Comparison of ENCODE assay signal across 7 mouse cellular contexts in genomic region chr6:21999025-21999424, GRCm38 (mm10). TPM values are rescaled to one million over a fixed set of nuclear protein-coding genes. Genes with fewer than 3 reads are reported as not detected.
DNase-seq lines count a peak whose midpoint lies in the region; ATAC-seq and TF ChIP-seq lines count a peak whose summit lies in the region.

No protein-coding gene starts in this region.

- no peak for ATAC-seq in lung, postnatal 0 days
- ATAC-seq in intestine, postnatal 0 days, result no peak
- ATAC-seq in stomach, postnatal 0 days (ENCODE audit: low FRiP score, low TSS enrichment), result no peak
- ATAC-seq in megakaryocyte progenitor cell, adult 5-6 weeks (replicated peaks; ENCODE audit: poor library complexity), result no peak
- no peak for ATAC-seq in midbrain, embryonic 16.5 days

- no peaks in the 10 kb centered on the region for H3K9me3 ChIP-seq in lung, postnatal 0 days (ENCODE audit: low read length)
- no peaks in the 10 kb centered on the region for H3K9me3 ChIP-seq in intestine, postnatal 0 days (ENCODE audit: control insufficient read depth)
- no peaks in the 10 kb centered on the region for H3K9me3 ChIP-seq in stomach, postnatal 0 days (ENCODE audit: control insufficient read depth, low read length)
- no peaks in the 10 kb centered on the region for H3K9me3 ChIP-seq in midbrain, embryonic 16.5 days (replicated peaks; ENCODE audit: control insufficient read depth, low read length, poor library complexity, severe bottlenecking)

- TF ChIP-seq EP300 in lung, postnatal 0 days (IDR thresholded peaks at IDR 0.05), result no peak
- TF ChIP-seq EP300 in heart, adult 2 months (IDR thresholded peaks at IDR 0.05; ENCODE audit: insufficient read depth, low read depth, low read length), result peak; percentile 42; the same call in 1 of the 2 replicates
- no peak for TF ChIP-seq EP300 in stomach, postnatal 0 days (optimal IDR thresholded peaks at IDR 0.05)

- H3K4me3 ChIP-seq in lung, postnatal 0 days (ENCODE audit: low read depth, low read length), result no peak overlapping the region
- H3K4me3 ChIP-seq in heart, adult 2 months, result peak overlapping the region; percentile 17; the same call in 1 of the 2 replicates
- H3K4me3 ChIP-seq in intestine, postnatal 0 days (ENCODE audit: low read depth, low read length), result 0 out of 2 replicates have a peak overlapping the region, but pooled peaks have one; percentile 1
- peak overlapping the region; percentile 1; the same call in 1 of the 2 replicates for H3K4me3 ChIP-seq in stomach, postnatal 0 days (ENCODE audit: low read depth, low read length)
- no peak overlapping the region for H3K4me3 ChIP-seq in midbrain, embryonic 16.5 days (ENCODE audit: low read depth, low read length)

- no peaks in the 10 kb centered on the region for H3K36me3 ChIP-seq in lung, postnatal 0 days (ENCODE audit: insufficient read depth, low read length)
- H3K36me3 ChIP-seq in heart, adult 2 months (ENCODE audit: control insufficient read depth, insufficient read depth, low read length), result peaks cover 33% of the 10 kb centered on the region
- H3K36me3 ChIP-seq in intestine, postnatal 0 days (ENCODE audit: control insufficient read depth, insufficient read depth), result no peaks in the 10 kb centered on the region
- no peaks in the 10 kb centered on the region for H3K36me3 ChIP-seq in stomach, postnatal 0 days (ENCODE audit: control insufficient read depth, insufficient read depth, low read length)
- H3K36me3 ChIP-seq in midbrain, embryonic 16.5 days (ENCODE audit: control insufficient read depth, insufficient read depth, low read length), result no peaks in the 10 kb centered on the region

- WGBS in lung, postnatal 0 days, result 21% methylated on average over 11 of the region's 11 CpGs
- 37% methylated on average over 11 of the region's 11 CpGs for WGBS in heart, adult 2 months
- 18% methylated on average over 11 of the region's 11 CpGs for WGBS in intestine, postnatal 0 days
- 20% methylated on average over 11 of the region's 11 CpGs for WGBS in stomach, postnatal 0 days
- 56% methylated on average over 11 of the region's 11 CpGs for WGBS in midbrain, embryonic 16.5 days

- H3K9ac ChIP-seq in lung, postnatal 0 days (replicated peaks; ENCODE audit: low read depth), result no peak overlapping the region
- no peak overlapping the region for H3K9ac ChIP-seq in heart, adult 2 months (ENCODE audit: low read depth, low read length)
- no peak overlapping the region for H3K9ac ChIP-seq in intestine, postnatal 0 days (ENCODE audit: low read depth, low read length)
- no peak overlapping the region for H3K9ac ChIP-seq in stomach, postnatal 0 days (ENCODE audit: low read length)
- no peak overlapping the region for H3K9ac ChIP-seq in midbrain, embryonic 16.5 days (ENCODE audit: low read depth, low read length)

- peak; percentile 22; the same call in 1 of the 2 replicates for TF ChIP-seq POLR2A in heart, adult 2 months (IDR thresholded peaks at IDR 0.05; ENCODE audit: insufficient read depth, low read depth, low read length)

- H3K27me3 ChIP-seq in lung, postnatal 0 days (replicated peaks; ENCODE audit: insufficient read depth, low read length), result no peaks in the 10 kb centered on the region
- H3K27me3 ChIP-seq in heart, adult 2 months (ENCODE audit: control insufficient read depth, insufficient read depth, low read length), result no peaks in the 10 kb centered on the region
- H3K27me3 ChIP-seq in intestine, postnatal 0 days (replicated peaks; ENCODE audit: control insufficient read depth, insufficient read depth, low read length), result no peaks in the 10 kb centered on the region
- H3K27me3 ChIP-seq in stomach, postnatal 0 days (ENCODE audit: control insufficient read depth, insufficient read depth, low read length), result no peaks in the 10 kb centered on the region
- no peaks in the 10 kb centered on the region; the same call in 1 of the 2 replicates for H3K27me3 ChIP-seq in midbrain, embryonic 16.5 days (ENCODE audit: control insufficient read depth, insufficient read depth, low read depth, low read length)

- DNase-seq in lung, postnatal 0 days (ENCODE audit: low spot score), result peak; percentile 39
- DNase-seq in lung, postnatal 25 days (ENCODE audit: low spot score), result no peak
- DNase-seq in heart, adult 2 months, result peak in 1 of 2 experiments; percentile 34
- no peak for DNase-seq in stomach, postnatal 0 days (ENCODE audit: low spot score)

- no peak for TF ChIP-seq CTCF in lung, postnatal 0 days (IDR thresholded peaks at IDR 0.05)
- no peak for TF ChIP-seq CTCF in heart, adult 2 months (IDR thresholded peaks at IDR 0.05)
- no peak for TF ChIP-seq CTCF in intestine, postnatal 0 days (IDR thresholded peaks at IDR 0.05; ENCODE audit: low read depth)
- TF ChIP-seq CTCF in stomach, postnatal 0 days (IDR thresholded peaks at IDR 0.05; ENCODE audit: low read depth), result no peak

- H3K4me2 ChIP-seq in lung, postnatal 0 days (replicated peaks; ENCODE audit: low read depth, low read length), result no peak overlapping the region
- H3K4me2 ChIP-seq in intestine, postnatal 0 days (replicated peaks; ENCODE audit: low read depth), result peak overlapping the region; percentile 31
- peak overlapping the region; percentile 42 for H3K4me2 ChIP-seq in stomach, postnatal 0 days (replicated peaks; ENCODE audit: low read depth)
- H3K4me2 ChIP-seq in midbrain, embryonic 16.5 days (ENCODE audit: low read length), result no peak overlapping the region

- intact Hi-C loops in heart, adult 2 months (cut with DNase I), result no loop called here

- peaks cover 20% of the 10 kb centered on the region; the same call in 1 of the 2 replicates for H3K4me1 ChIP-seq in lung, postnatal 0 days (ENCODE audit: insufficient read depth, low read depth, low read length)
- peaks cover 31% of the 10 kb centered on the region for H3K4me1 ChIP-seq in heart, adult 2 months (ENCODE audit: control insufficient read depth, insufficient read depth, low read length)
- H3K4me1 ChIP-seq in intestine, postnatal 0 days (replicated peaks; ENCODE audit: control insufficient read depth, insufficient read depth, low read length), result peaks cover 20% of the 10 kb centered on the region
- no peaks in the 10 kb centered on the region for H3K4me1 ChIP-seq in stomach, postnatal 0 days (replicated peaks; ENCODE audit: control insufficient read depth, insufficient read depth)
- H3K4me1 ChIP-seq in midbrain, embryonic 16.5 days (ENCODE audit: control insufficient read depth, insufficient read depth, low read length), result no peaks in the 10 kb centered on the region

- no peaks in the 10 kb centered on the region for H3K79me2 ChIP-seq in heart, adult 2 months (replicated peaks; ENCODE audit: control insufficient read depth, insufficient read depth, low read length)

- no peak overlapping the region for H3K27ac ChIP-seq in lung, postnatal 0 days (ENCODE audit: low read length)
- peak overlapping the region; percentile 48 for H3K27ac ChIP-seq in heart, adult 2 months
- H3K27ac ChIP-seq in intestine, postnatal 0 days (ENCODE audit: low read depth, low read length), result peak overlapping the region; percentile 15; the same call in 1 of the 2 replicates
- H3K27ac ChIP-seq in stomach, postnatal 0 days (replicated peaks), result peak overlapping the region; percentile 71
- no peak overlapping the region for H3K27ac ChIP-seq in midbrain, embryonic 16.5 days (ENCODE audit: low read length)

RNA-seq across cellular contexts. Expression of gene Cped1, which starts 13.3 kb away (rescaled TPM):
- polyA plus RNA-seq in lung, postnatal 0 days (2015; fragmentation: Nextera tagmentation; extraction: Ambion mirVana), result 25.0 and 29.4 TPM in 2 replicates
- total RNA-seq in heart, adult 2 months (2021), result 10 to 100 TPM; 23.0 to 23.3 TPM
- polyA plus RNA-seq in heart, adult 2 months (2012; rRNA removed), result 6.9 and 13.5 TPM in 2 replicates
- 11.0 and 11.2 TPM in 2 replicates for polyA plus RNA-seq in intestine, postnatal 0 days (2015; fragmentation: Nextera tagmentation; extraction: Ambion mirVana)
- 10.4 and 10.7 TPM in 2 replicates for polyA plus RNA-seq in stomach, postnatal 0 days (2015; fragmentation: Nextera tagmentation; extraction: Ambion mirVana)
- total RNA-seq in megakaryocyte progenitor cell, adult 5-6 weeks (2015), result 1.1 and 6.0 TPM in 2 replicates
- 1.2 and 3.2 TPM in 2 replicates for total RNA-seq in megakaryocyte progenitor cell, adult 5-6 weeks (2017)
- polyA plus RNA-seq in midbrain, embryonic 16.5 days (2015; fragmentation: Nextera tagmentation; extraction: Ambion mirVana), result 2.1 and 2.7 TPM in 2 replicates

RNA-seq across cellular contexts. Expression of gene Ing3, which starts 49.7 kb away (rescaled TPM):
- 43.7 and 46.7 TPM in 2 replicates for polyA plus RNA-seq in lung, postnatal 0 days (2015; fragmentation: Nextera tagmentation; extraction: Ambion mirVana)
- 10 to 100 TPM; 12.1 to 14.9 TPM for total RNA-seq in heart, adult 2 months (2021)
- 5.1 and 7.9 TPM in 2 replicates for polyA plus RNA-seq in heart, adult 2 months (2012; rRNA removed)
- polyA plus RNA-seq in intestine, postnatal 0 days (2015; fragmentation: Nextera tagmentation; extraction: Ambion mirVana), result 25.0 and 29.5 TPM in 2 replicates
- polyA plus RNA-seq in stomach, postnatal 0 days (2015; fragmentation: Nextera tagmentation; extraction: Ambion mirVana), result 19.8 and 21.2 TPM in 2 replicates
- 42.9 and 46.0 TPM in 2 replicates for total RNA-seq in megakaryocyte progenitor cell, adult 5-6 weeks (2015)
- total RNA-seq in megakaryocyte progenitor cell, adult 5-6 weeks (2017), result 33.5 and 36.3 TPM in 2 replicates
- polyA plus RNA-seq in midbrain, embryonic 16.5 days (2015; fragmentation: Nextera tagmentation; extraction: Ambion mirVana), result 44.2 and 50.0 TPM in 2 replicates

Comparison
In these comparisons a context has a peak if more than half of its experiments do, and no peak if none do; other contexts are left out.
1. H3K27ac ChIP-seq: peak in heart, adult 2 months (single experiment), intestine, postnatal 0 days (single experiment) and stomach, postnatal 0 days (single experiment); none in lung, postnatal 0 days (single experiment) and midbrain, embryonic 16.5 days (single experiment).
2. H3K4me2 ChIP-seq: peak in intestine, postnatal 0 days (single experiment) and stomach, postnatal 0 days (single experiment); none in lung, postnatal 0 days (single experiment) and midbrain, embryonic 16.5 days (single experiment).
3. H3K4me3 ChIP-seq: peak in heart, adult 2 months (single experiment), intestine, postnatal 0 days (single experiment) and stomach, postnatal 0 days (single experiment); none in lung, postnatal 0 days (single experiment) and midbrain, embryonic 16.5 days (single experiment).